Mouse (Mus musculus) lung, adult 2 months (tissue): Measurements from ENCODE around the gene Wdr34.

Source experiments
- CTCF ChIP-seq: fragments of 200-500 bp; IDR thresholded peaks from 2 replicates; pipeline ENCODE4 v1.5.1; 2011; ENCODE audit warnings: mild to moderate bottlenecking, low read length, control low read depth; ENCODE audit not compliant: insufficient read depth
- POLR2A ChIP-seq: fragments of 200-500 bp; IDR thresholded peaks from 2 replicates; pipeline ENCODE4 v1.6.1; 2011; ENCODE audit warnings: low read depth, mild to moderate bottlenecking, control low read depth, low read length, borderline replicate concordance; ENCODE audit errors: extremely low read depth

DNA sequence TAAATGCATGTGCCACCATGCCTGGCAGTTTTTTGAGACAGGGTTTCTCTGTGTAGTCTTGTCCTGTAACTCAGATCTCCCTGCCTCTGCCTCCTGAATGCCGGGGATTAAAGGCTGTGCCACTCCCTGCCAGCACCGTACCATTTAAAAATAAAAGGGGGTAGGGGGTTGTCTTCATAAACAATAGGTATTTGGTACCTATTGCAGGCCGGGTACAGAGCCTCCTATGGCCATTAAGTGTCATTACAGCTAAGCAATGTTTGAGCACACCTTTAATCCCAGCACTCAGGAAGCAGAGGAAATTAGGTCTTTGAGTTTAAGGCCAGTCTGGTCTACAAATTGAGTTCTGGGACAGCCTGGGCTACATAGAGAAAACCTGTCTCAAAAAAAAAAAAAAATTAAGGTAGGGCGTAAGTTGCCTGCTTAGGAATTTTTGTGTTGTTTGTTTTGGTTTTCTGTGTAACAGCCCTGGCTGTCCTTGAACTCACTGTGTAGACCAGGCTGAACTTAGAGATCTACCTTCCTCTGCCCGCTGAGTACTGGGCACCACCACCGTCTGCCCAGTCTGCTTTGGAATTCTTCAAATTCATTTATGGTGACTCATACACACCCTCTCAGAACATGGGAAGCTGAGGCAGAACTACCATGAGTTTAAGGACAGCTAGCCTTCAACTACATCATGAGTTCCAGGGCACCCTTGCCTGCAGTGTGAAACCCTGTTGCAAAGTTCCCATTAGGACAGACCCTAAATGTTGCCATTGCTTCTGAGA lies 3.5 kb upstream of the Wdr34 start:
- no peak for TF ChIP-seq POLR2A
- TF ChIP-seq CTCF, result no peak
